Mouse (Mus musculus) testis, adult 2 months (tissue): ENCODE data around the gene Cdhr2. TPM values are rescaled to one million over a fixed set of nuclear protein-coding genes. Genes with fewer than 3 reads are reported as not detected.

Experiments used
- H3K27ac ChIP-seq: fragments of 200-500 bp; 2 replicates; pipeline ENCODE4 v1.5.1; 2012; ENCODE audit warnings: low read depth, low read length; ENCODE audit not compliant: control insufficient read depth, insufficient read depth
- H3K27me3 ChIP-seq: fragments of 200-500 bp; 2 replicates; pipeline ENCODE4 v1.6.1; 2012; ENCODE audit warnings: mild to moderate bottlenecking, low read length, moderate library complexity; ENCODE audit not compliant: control insufficient read depth, insufficient read depth
- H3K36me3 ChIP-seq: fragments of 200-500 bp; 2 replicates; pipeline ENCODE4 v1.6.1; 2012; ENCODE audit warnings: mild to moderate bottlenecking, low read length; ENCODE audit not compliant: control insufficient read depth, insufficient read depth
- H3K4me1 ChIP-seq: fragments of 200-500 bp; 2 replicates; pipeline ENCODE4 v1.6.1; 2012; ENCODE audit warnings: low read length; ENCODE audit not compliant: control insufficient read depth, insufficient read depth
- H3K4me3 ChIP-seq: fragments of 200-500 bp; 2 replicates; pipeline ENCODE4 v1.5.1; 2012; ENCODE audit warnings: low read depth, mild to moderate bottlenecking, low read length, moderate library complexity, mixed read lengths; ENCODE audit not compliant: control insufficient read depth
- CTCF ChIP-seq: fragments of 200-500 bp; IDR thresholded peaks from 2 replicates; pipeline ENCODE4 v1.5.1; 2012; ENCODE audit warnings: low read depth, mild to moderate bottlenecking, inconsistent platforms, low read length, moderate library complexity; ENCODE audit not compliant: control insufficient read depth, insufficient read depth, insufficient replicate concordance
- POLR2A ChIP-seq: fragments of 200-500 bp; IDR thresholded peaks from 2 replicates; pipeline ENCODE4 v1.6.1; 2012; ENCODE audit warnings: low read depth, mild to moderate bottlenecking, inconsistent platforms, low read length, moderate library complexity; ENCODE audit not compliant: control insufficient read depth
- polyA plus RNA-seq: library from polyadenylated mRNA; depleted of rRNA; stranded (reverse); fragments of >200 nt; gene quantifications from 2 replicates; pipeline ENCODE4 v1.2.3, GENCODE M21; 2012

Gene Cdhr2
- polyA plus RNA-seq, 1 experiment, result 1.1 TPM

GRCm38 (mm10) chr13:54693558-54694347, 7.5 kb upstream of the Cdhr2 start, which contains the start of gene Rnf44:
Gene Rnf44 (minus strand): TSS chr13:54693907.
- Histone ChIP-seq H3K36me3 (no peaks in the 10 kb centered on the region), H3K27ac (peak within 1 kb of the TSS; percentile 96), H3K4me3 (peak within 1 kb of the TSS; percentile 98), H3K4me1 (peaks cover 17% of the 10 kb centered on the region), H3K27me3 (no peaks in the 10 kb centered on the region)
- TF ChIP-seq POLR2A (peak; percentile 51; the same call in 1 of the 2 replicates), CTCF (no peak)

GRCm38 (mm10) chr13:54694348-54695060, 6.8 kb upstream of the Cdhr2 start:
- Histone ChIP-seq H3K36me3 (no peaks in the 10 kb centered on the region), H3K27ac (peak overlapping the region; percentile 96), H3K27me3 (no peaks in the 10 kb centered on the region), H3K4me3 (peak overlapping the region; percentile 95), H3K4me1 (peaks cover 17% of the 10 kb centered on the region)
- TF ChIP-seq POLR2A (no peak; the same call in 1 of the 2 replicates), CTCF (no peak)

- H3K27me3 ChIP-seq, result no peaks in the 10 kb centered on the region
- H3K36me3 ChIP-seq, result no peaks in the 10 kb centered on the region
- TF ChIP-seq POLR2A, result no peak
- TF ChIP-seq CTCF, result no peak
- no peak overlapping the region for H3K4me3 ChIP-seq
- no peak overlapping the region for H3K27ac ChIP-seq
- H3K4me1 ChIP-seq, result peaks cover 17% of the 10 kb centered on the region
Measured at GRCm38 (mm10) chr13:54695479-54696230, 5.6 kb upstream of the Cdhr2 start.

GRCm38 (mm10) chr13:54702507-54702906, 1.2 kb downstream of the Cdhr2 start:
- H3K27ac ChIP-seq, result no peak overlapping the region
- no peaks in the 10 kb centered on the region for H3K27me3 ChIP-seq
- TF ChIP-seq POLR2A (no peak), CTCF (no peak)
- H3K36me3 ChIP-seq, result no peaks in the 10 kb centered on the region
- H3K4me1 ChIP-seq, result no peaks in the 10 kb centered on the region
- no peak overlapping the region for H3K4me3 ChIP-seq

GRCm38 (mm10) chr13:54704890-54705289, 3.6 kb downstream of the Cdhr2 start:
- Histone ChIP-seq H3K4me1 (no peaks in the 10 kb centered on the region), H3K4me3 (no peak overlapping the region), H3K27me3 (no peaks in the 10 kb centered on the region), H3K27ac (no peak overlapping the region), H3K36me3 (no peaks in the 10 kb centered on the region)
- TF ChIP-seq POLR2A (no peak), CTCF (no peak)

- Histone ChIP-seq H3K27ac (no peak overlapping the region), H3K36me3 (no peaks in the 10 kb centered on the region), H3K4me1 (no peaks in the 10 kb centered on the region), H3K4me3 (no peak overlapping the region), H3K27me3 (no peaks in the 10 kb centered on the region)
- TF ChIP-seq POLR2A (no peak), CTCF (no peak)
Measured at GRCm38 (mm10) chr13:54710866-54711265, 9.6 kb downstream of the Cdhr2 start.

- no peak overlapping the region for H3K27ac ChIP-seq
Measured at GRCm38 (mm10) chr13:54714393-54714792, 13.1 kb downstream of the Cdhr2 start.

More at GRCm38 (mm10) chr13:54714393-54714792, 13.1 kb downstream of the Cdhr2 start:
- Histone ChIP-seq H3K4me3 (no peak overlapping the region), H3K27me3 (no peaks in the 10 kb centered on the region), H3K36me3 (no peaks in the 10 kb centered on the region), H3K4me1 (no peaks in the 10 kb centered on the region)
- TF ChIP-seq CTCF, result no peak
- TF ChIP-seq POLR2A, result no peak
